In genomic region chr2:24747878-24748277, GRCm38 (mm10) we compare ENCODE assay signal across 17 mouse cellular contexts. TPM values are rescaled to one million over a fixed set of nuclear protein-coding genes. Genes with fewer than 3 reads are reported as not detected.
DNase-seq lines count a peak whose midpoint lies in the region; ATAC-seq and TF ChIP-seq lines count a peak whose summit lies in the region.
"Had no signal": no experiment of that assay in that cellular context is flagged by ENCODE, and none has a peak within 500 bp of the region (broad histone marks: within the 10 kb centered on the region; RNA-seq: fewer than 3 reads in every experiment).

No protein-coding gene starts in this region.

- H3K4me2 ChIP-seq in CH12.LX (ENCODE audit: insufficient read depth, low read depth, poor library complexity, severe bottlenecking): peak overlapping the region; percentile 37; the same call in 1 of the 2 replicates
- H3K4me2 ChIP-seq in liver, postnatal 0 days (ENCODE audit: low read depth, low read length): no peak overlapping the region
- H3K4me2 ChIP-seq in kidney, embryonic 14.5 days (replicated peaks; ENCODE audit: low read depth, low read length): no peak overlapping the region
- H3K4me2 ChIP-seq: heart, embryonic 13.5 days; hindbrain, embryonic 13.5 days; midbrain, embryonic 12.5 days; neural tube, embryonic 13.5 days had no signal

- H3K4me3 ChIP-seq in CH12.LX (replicated peaks in 1 of 3; ENCODE audit: low read depth in 2 of 3, low read length in 2 of 3, poor library complexity in 1 of 3): no peak overlapping the region
- H3K4me3 ChIP-seq in liver, postnatal 0 days (ENCODE audit: low read depth, low read length): no peak overlapping the region
- no peak overlapping the region for H3K4me3 ChIP-seq in kidney, embryonic 14.5 days (ENCODE audit: low read length)
- H3K4me3 ChIP-seq: heart, embryonic 13.5 days; hindbrain, embryonic 13.5 days; layer of hippocampus, adult 2 months; midbrain, embryonic 12.5 days; neural tube, embryonic 13.5 days had no signal

- TF ChIP-seq EP300 in CH12.LX (IDR thresholded peaks at IDR 0.05; ENCODE audit: low read length): peak; percentile 97
- no peak for TF ChIP-seq EP300 in liver, postnatal 0 days (IDR thresholded peaks at IDR 0.05; ENCODE audit: low read depth)

- no peaks in the 10 kb centered on the region for H3K36me3 ChIP-seq in CH12.LX (replicated peaks in 1 of 2; ENCODE audit: control insufficient read depth in 1 of 2, insufficient read depth in 1 of 2, low read length in 1 of 2)
- H3K36me3 ChIP-seq in liver, postnatal 0 days (replicated peaks; ENCODE audit: insufficient read depth, low read length): no peaks in the 10 kb centered on the region
- H3K36me3 ChIP-seq in kidney, embryonic 14.5 days (ENCODE audit: control insufficient read depth, insufficient read depth, low read length): no peaks in the 10 kb centered on the region
- H3K36me3 ChIP-seq: heart, embryonic 13.5 days; midbrain, embryonic 12.5 days had no signal

- no peak for TF ChIP-seq CTCF in CH12.LX (conservative IDR thresholded peaks at IDR 0.05 in 1 of 2, IDR thresholded peaks at IDR 0.05 in 1 of 2; ENCODE audit: low read depth in 2 of 2, low read length in 2 of 2)
- no peak for TF ChIP-seq CTCF in liver, postnatal 0 days (IDR thresholded peaks at IDR 0.05; ENCODE audit: low read depth)

- 24% methylated on average over 7 of the region's 7 CpGs for WGBS in liver, postnatal 0 days (ENCODE audit: insufficient replicate concordance)
- 67% methylated on average over 7 of the region's 7 CpGs for WGBS in kidney, embryonic 14.5 days

- peak; percentile 82 for DNase-seq in CD4-positive helper T cell, adult 2 months (ENCODE audit: low read depth, low spot score)
- DNase-seq in CH12.LX (ENCODE audit: extremely low read depth): peak; percentile 91
- DNase-seq in liver, postnatal 0 days: peak; percentile 58
- peak; percentile 92 for DNase-seq in thymus, postnatal 0 days (ENCODE audit: low spot score)
- DNase-seq in testis, postnatal 10 days (ENCODE audit: low spot score): no peak
- DNase-seq in gastrocnemius, adult 18-20 months (ENCODE audit: low spot score): no peak
- DNase-seq: cerebellum, adult 9-10 months; gastrocnemius, postnatal 36 days; lung, postnatal 14 days had no signal

- peaks cover 14 to 77% of the 10 kb centered on the region in 2 experiments for H3K4me1 ChIP-seq in CH12.LX (ENCODE audit: control insufficient read depth in 1 of 2, insufficient read depth in 2 of 2)
- H3K4me1 ChIP-seq in liver, postnatal 0 days (ENCODE audit: insufficient read depth): peaks cover 2% of the 10 kb centered on the region; the same call in 1 of the 2 replicates
- no peaks in the 10 kb centered on the region for H3K4me1 ChIP-seq in kidney, embryonic 14.5 days (ENCODE audit: control insufficient read depth, insufficient read depth, low read length)
- H3K4me1 ChIP-seq: heart, embryonic 13.5 days; midbrain, embryonic 12.5 days had no signal

- peaks cover 2% of the 10 kb centered on the region for H3K9me3 ChIP-seq in CH12.LX (replicated peaks; ENCODE audit: low read length)
- no peaks in the 10 kb centered on the region for H3K9me3 ChIP-seq in liver, postnatal 0 days (ENCODE audit: low read length)
- no peaks in the 10 kb centered on the region for H3K9me3 ChIP-seq in kidney, embryonic 14.5 days (ENCODE audit: control insufficient read depth, low read length)
- H3K9me3 ChIP-seq: heart, embryonic 13.5 days; hindbrain, embryonic 13.5 days; midbrain, embryonic 12.5 days; neural tube, embryonic 13.5 days had no signal

- TF ChIP-seq POLR2A in CH12.LX (IDR thresholded peaks at IDR 0.05; ENCODE audit: low read depth, low read length): no peak

- no peaks in the 10 kb centered on the region for H3K27me3 ChIP-seq in CH12.LX (replicated peaks)
- H3K27me3 ChIP-seq in liver, postnatal 0 days (ENCODE audit: insufficient read depth, low read length): no peaks in the 10 kb centered on the region
- no peaks in the 10 kb centered on the region for H3K27me3 ChIP-seq in kidney, embryonic 14.5 days (ENCODE audit: control insufficient read depth, insufficient read depth, low read length)
- H3K27me3 ChIP-seq: heart, embryonic 13.5 days; hindbrain, embryonic 13.5 days; midbrain, embryonic 12.5 days; neural tube, embryonic 13.5 days had no signal

- TF ChIP-seq RAD21 in CH12.LX (IDR thresholded peaks at IDR 0.05; ENCODE audit: low read depth, low read length): no peak; the same call in 1 of the 2 replicates

- dilution Hi-C loops in CH12.LX (cut with MboI; ENCODE audit: extremely low pct_ligation_motif_present, extremely low pct_unique_long_range_greater_than_20kb, low sequenced_read_pairs): no loop called here

- H3K79me2 ChIP-seq in CH12.LX (replicated peaks; ENCODE audit: control insufficient read depth, extremely low read depth, insufficient read depth, poor library complexity, severe bottlenecking): no peaks in the 10 kb centered on the region

- 0 out of 2 replicates have a peak overlapping the region, but pooled peaks have one; percentile 40 for H3K27ac ChIP-seq in CH12.LX (ENCODE audit: insufficient read depth, low read depth)
- peak overlapping the region; percentile 35; the same call in 1 of the 2 replicates for H3K27ac ChIP-seq in liver, postnatal 0 days (ENCODE audit: low read depth)
- H3K27ac ChIP-seq in kidney, embryonic 14.5 days (ENCODE audit: low read depth, low read length): no peak overlapping the region
- H3K27ac ChIP-seq: heart, embryonic 13.5 days; hindbrain, embryonic 13.5 days; layer of hippocampus, adult 2 months; midbrain, embryonic 12.5 days; neural tube, embryonic 13.5 days had no signal

- in situ Hi-C loops in CH12.LX (cut with MboI; ENCODE audit: low pct_ligation_motif_present, low pct_unique_long_range_greater_than_20kb, low sequenced_read_pairs): no loop called here

- ATAC-seq in liver, postnatal 0 days: peak; percentile 21; the same call in 1 of the 2 replicates
- ATAC-seq in kidney, embryonic 14.5 days (ENCODE audit: low FRiP score, low TSS enrichment): no peak

- peak overlapping the region; percentile 16; the same call in 1 of the 2 replicates for H3K9ac ChIP-seq in CH12.LX (ENCODE audit: insufficient read depth, low read depth)
- H3K9ac ChIP-seq in liver, postnatal 0 days (replicated peaks): no peak overlapping the region
- H3K9ac ChIP-seq in kidney, embryonic 14.5 days (ENCODE audit: low read depth, low read length): no peak overlapping the region
- H3K9ac ChIP-seq: heart, embryonic 13.5 days; hindbrain, embryonic 13.5 days; midbrain, embryonic 12.5 days; neural tube, embryonic 13.5 days had no signal

TF ChIP-seq in CH12.LX, 34 proteins besides CTCF, POLR2A, EP300 and RAD21 (continues in another document):
- TF ChIP-seq MXI1 (IDR thresholded peaks at IDR 0.05; ENCODE audit: low read depth, low read length) (0 out of 2 replicates have a peak, but pooled peaks have one; percentile 21), UBTF (IDR thresholded peaks at IDR 0.05; ENCODE audit: low read depth, low read length) (no peak), ETS1 (conservative IDR thresholded peaks at IDR 0.05; ENCODE audit: low read depth, low read length) (peak; percentile 89), USF1 (IDR thresholded peaks at IDR 0.05; ENCODE audit: low read depth, low read length) (no peak), ZKSCAN1 (IDR thresholded peaks at IDR 0.05; ENCODE audit: borderline replicate concordance, low read depth, low read length) (no peak), ELF1 (IDR thresholded peaks at IDR 0.05; ENCODE audit: low read depth, low read length) (peak; percentile 35; the same call in 1 of the 2 replicates), MAZ (IDR thresholded peaks at IDR 0.05; ENCODE audit: low read depth, low read length) (no peak), TCF12 (IDR thresholded peaks at IDR 0.05; ENCODE audit: low read depth, low read length) (peak; percentile 99), PAX5 (IDR thresholded peaks at IDR 0.05; ENCODE audit: low read length) (no peak), MAFK (IDR thresholded peaks at IDR 0.05; ENCODE audit: insufficient replicate concordance, low read length) (0 out of 2 replicates have a peak, but pooled peaks have one; percentile 73), NELFE (IDR thresholded peaks at IDR 0.05; ENCODE audit: low read depth, low read length) (no peak), MYC (IDR thresholded peaks at IDR 0.05; ENCODE audit: low read depth, low read length) (no peak), SMC3 (IDR thresholded peaks at IDR 0.05; ENCODE audit: low read depth, low read length) (peak; percentile 20; the same call in 1 of the 2 replicates), HCFC1 (IDR thresholded peaks at IDR 0.05; ENCODE audit: low read depth, low read length) (no peak), E2F4 (IDR thresholded peaks at IDR 0.05; ENCODE audit: insufficient replicate concordance, low read depth, low read length) (no peak), RCOR1 (conservative IDR thresholded peaks at IDR 0.05; ENCODE audit: low read depth, low read length) (peak; percentile 72), SIN3A (IDR thresholded peaks at IDR 0.05; ENCODE audit: low read length) (peak; percentile 81), CHD1 (IDR thresholded peaks at IDR 0.05; ENCODE audit: low read depth, low read length) (no peak), NRF1 (IDR thresholded peaks at IDR 0.05; ENCODE audit: low read depth, low read length) (0 out of 2 replicates have a peak, but pooled peaks have one; percentile 26), ZNF384 (IDR thresholded peaks at IDR 0.05; ENCODE audit: low read depth, low read length) (no peak), USF2 (conservative IDR thresholded peaks at IDR 0.05; ENCODE audit: low read depth, low read length) (no peak), IRF4 (IDR thresholded peaks at IDR 0.05; ENCODE audit: low read depth, low read length) (peak; percentile 96), TBP (conservative IDR thresholded peaks at IDR 0.05; ENCODE audit: low read depth, low read length) (no peak), ZC3H11A (IDR thresholded peaks at IDR 0.05; ENCODE audit: low read depth, low read length) (no peak), JUN (IDR thresholded peaks at IDR 0.05; ENCODE audit: insufficient read depth, low read depth, low read length) (peak; percentile 62), BHLHE40 (IDR thresholded peaks at IDR 0.05; ENCODE audit: low read depth, low read length) (peak; percentile 83), ZMIZ1 (IDR thresholded peaks at IDR 0.05; ENCODE audit: low read depth, low read length) (no peak), JUND (conservative IDR thresholded peaks at IDR 0.05; ENCODE audit: low read depth, low read length) (peak; percentile 74; the same call in 1 of the 2 replicates)

RNA-seq across cellular contexts. Expression of gene Cacna1b, which starts 15.1 kb away (rescaled TPM):
- 0.21 and 0.72 TPM in 2 replicates for total RNA-seq in CH12.LX (2012; rRNA removed)
- total RNA-seq in CH12.LX (2014; rRNA removed): 0.18 TPM in 1 of 2 replicates, not detected in the other
- 0.16 and 0.26 TPM in 2 replicates for polyA plus RNA-seq in CH12.LX (2012; ENCODE audit: insufficient read length, low read depth)
- 0.25 and 0.34 TPM in 2 replicates for polyA plus RNA-seq in liver, postnatal 0 days (2015; fragmentation: Nextera tagmentation; extraction: Ambion mirVana)
- 0.46 and 0.48 TPM in 2 replicates for polyA plus RNA-seq in thymus, postnatal 0 days (2015; fragmentation: Nextera tagmentation; extraction: Ambion mirVana)
- polyA plus RNA-seq in kidney, embryonic 14.5 days (2014; fragmentation: Nextera tagmentation; extraction: Ambion mirVana): 0.39 and 1.4 TPM in 2 replicates
- not detected for total RNA-seq in gastrocnemius, adult 18-20 months (2021)
- total RNA-seq: liver, adult 2 months; MEL had no signal
- polyA plus RNA-seq: liver, adult 2 months had no signal

Comparison
In these comparisons a context has a peak if more than half of its experiments do, and no peak if none do; other contexts are left out.
1. DNase-seq: peak in CD4-positive helper T cell, adult 2 months (single experiment), CH12.LX (single experiment), liver, postnatal 0 days (single experiment) and thymus, postnatal 0 days (single experiment); none in testis, postnatal 10 days (single experiment) and gastrocnemius, adult 18-20 months (single experiment).